Mouse (Mus musculus) limb, embryonic 13.5 days (tissue): Measurements from ENCODE around the gene Zyg11a. TPM values are rescaled to one million over a fixed set of nuclear protein-coding genes. Genes with fewer than 3 reads are reported as not detected.
"Not testable (repeated sequence)": the region's sequence is repeated elsewhere in the genome, so short reads cannot be mapped to it uniquely, and the experiment has no call there.

ENCODE experiments used
- ATAC-seq: fragments of 200-750 bp; cut with Nextera tagmentation; 2 replicates; pipeline ENCODE4 v1.8.0; 2017; ENCODE audit warnings: low read depth, moderate number of reproducible peaks, moderate TSS enrichment; ENCODE audit not compliant: low FRiP score
- H3K27ac ChIP-seq: fragments of 300-500 bp; sonication (generic); 2 replicates; pipeline ENCODE4 v1.5.1; 2015; ENCODE audit warnings: inconsistent platforms, mild to moderate bottlenecking, moderate library complexity
- H3K27me3 ChIP-seq: fragments of 300-500 bp; sonication (generic); 2 replicates; pipeline ENCODE4 v1.6.1; 2015; ENCODE audit warnings: mild to moderate bottlenecking, inconsistent platforms
- H3K36me3 ChIP-seq: fragments of 300-500 bp; sonication (generic); 2 replicates; pipeline ENCODE4 v1.6.1; 2015; ENCODE audit warnings: inconsistent platforms, mild to moderate bottlenecking, moderate library complexity
- H3K4me1 ChIP-seq: fragments of 300-500 bp; sonication (generic); 2 replicates; pipeline ENCODE4 v1.6.1; 2015; ENCODE audit warnings: inconsistent platforms
- H3K4me2 ChIP-seq: fragments of 300-500 bp; sonication (generic); replicated peaks from 2 replicates; pipeline ENCODE4 v1.6.1; 2015; ENCODE audit warnings: inconsistent platforms, mild to moderate bottlenecking, moderate library complexity
- H3K4me3 ChIP-seq: fragments of 300-500 bp; sonication (generic); 2 replicates; pipeline ENCODE4 v1.5.1; 2015; ENCODE audit warnings: moderate library complexity, mild to moderate bottlenecking, inconsistent platforms
- H3K9ac ChIP-seq: fragments of 300-500 bp; sonication (generic); 2 replicates; pipeline ENCODE4 v1.6.1; 2015; ENCODE audit warnings: mild to moderate bottlenecking, inconsistent platforms
- H3K9me3 ChIP-seq: fragments of 300-500 bp; sonication (generic); 2 replicates; pipeline ENCODE4 v1.6.1; 2016; ENCODE audit warnings: inconsistent platforms
- WGBS: fragments of 180-500 bp; shearing (Covaris S2); methylation state at CpG from one replicate; pipeline ENCODE4 v1.1.7; 2015; 5-methylcytosine and 5-hydroxymethylcytosine counted together
- polyA plus RNA-seq: library from polyadenylated mRNA; unstranded; fragments of >200 nt; fragmentation: Nextera tagmentation; extraction: Ambion mirVana; gene quantifications from 2 replicates; pipeline ENCODE4 v1.2.1, GENCODE M21; 2015

Gene Zyg11a
- polyA plus RNA-seq, 1 experiment from 2014 or later: 0.18 TPM

- not testable (repeated sequence) for H3K4me3 ChIP-seq, H3K36me3 ChIP-seq, H3K27me3 ChIP-seq, H3K4me2 ChIP-seq, H3K27ac ChIP-seq, H3K9ac ChIP-seq, H3K9me3 ChIP-seq, ATAC-seq, H3K4me1 ChIP-seq
- WGBS: 79% methylated on average over 2 of the region's 2 CpGs
Observed at GRCm38 (mm10) chr4:108143178-108143577, 74.7 kb downstream of the Zyg11a start.

- 88% methylated on average over 5 of the region's 5 CpGs for WGBS
- Histone ChIP-seq H3K27me3 (no peaks in the 10 kb centered on the region), H3K4me3 (no peak overlapping the region), H3K9me3 (no peaks in the 10 kb centered on the region), H3K36me3 (no peaks in the 10 kb centered on the region), H3K4me1 (no peaks in the 10 kb centered on the region), H3K9ac (no peak overlapping the region), H3K4me2 (no peak overlapping the region), H3K27ac (no peak overlapping the region)
- no peak for ATAC-seq
Observed at GRCm38 (mm10) chr4:108136938-108137337, 80.9 kb downstream of the Zyg11a start.

Other genes with a start within 250 kb of the Zyg11a start
- gene Slc1a7, start 249.7 kb downstream of the Zyg11a start, polyA plus RNA-seq: not detected in 2 replicates
- gene Podn, start 121.6 kb downstream of the Zyg11a start, polyA plus RNA-seq: 1.0 and 1.4 TPM in 2 replicates
- gene Scp2, start 73.0 kb downstream of the Zyg11a start, polyA plus RNA-seq: 157 and 168 TPM in 2 replicates
- 50.1 and 50.8 TPM in 2 replicates for gene Echdc2, start 52.6 kb downstream of the Zyg11a start, polyA plus RNA-seq
- 12.2 and 14.5 TPM in 2 replicates for gene Zyg11b, start 83.0 kb upstream of the Zyg11a start, polyA plus RNA-seq
- gene Coa7, start 110.1 kb upstream of the Zyg11a start, polyA plus RNA-seq: 47.2 and 49.0 TPM in 2 replicates
- gene Shisal2a, start 165.3 kb upstream of the Zyg11a start, polyA plus RNA-seq: 7.0 and 7.4 TPM in 2 replicates
- 88.5 and 89.8 TPM in 2 replicates for gene Gpx7, start 188.9 kb upstream of the Zyg11a start, polyA plus RNA-seq
- 113 and 124 TPM in 2 replicates for gene Tut4, start 241.4 kb upstream of the Zyg11a start, polyA plus RNA-seq